Mouse (Mus musculus) spleen, postnatal 36 days (tissue): ENCODE measurements around the gene Gapt.
"Not testable (repeated sequence)": the region's sequence is repeated elsewhere in the genome, so short reads cannot be mapped to it uniquely, and the experiment has no call there.

Source experiments
- DNase-seq, 2 experiments: peaks; one replicate each; pipeline ENCODE4 v3.0.0; 2022; ENCODE audit warnings: low spot score in 2 of 2, mixed read lengths in 1 of 2

Gene Gapt

DNA sequence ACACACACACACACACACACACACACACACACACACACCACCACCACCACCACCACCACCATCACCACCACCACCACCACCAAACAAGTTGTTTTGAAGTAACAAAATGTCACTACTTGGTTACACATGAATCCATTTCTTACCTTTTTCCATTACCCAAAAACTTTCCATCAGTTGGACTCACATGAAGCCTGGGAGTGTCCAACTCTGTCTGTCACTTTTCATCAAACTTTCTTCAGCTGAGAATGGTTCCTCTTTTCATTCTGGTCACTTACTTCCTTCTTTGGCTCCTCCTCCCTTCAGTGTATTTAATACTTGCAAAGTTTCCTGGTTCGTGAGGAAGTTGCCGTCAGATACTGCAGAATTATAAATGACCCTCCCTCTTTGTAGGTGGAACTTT is at the start of gene Gapt:
Gene Gapt (minus strand): TSS at position 259 of the 400 bp plus-strand sequence.
- DNase-seq = peak; percentile 27 to 55

- peak; percentile 8 to 10 for DNase-seq
Measured at GRCm38 (mm10) chr13:110406152-110406551, 49.2 kb upstream of the Gapt start.

DNA sequence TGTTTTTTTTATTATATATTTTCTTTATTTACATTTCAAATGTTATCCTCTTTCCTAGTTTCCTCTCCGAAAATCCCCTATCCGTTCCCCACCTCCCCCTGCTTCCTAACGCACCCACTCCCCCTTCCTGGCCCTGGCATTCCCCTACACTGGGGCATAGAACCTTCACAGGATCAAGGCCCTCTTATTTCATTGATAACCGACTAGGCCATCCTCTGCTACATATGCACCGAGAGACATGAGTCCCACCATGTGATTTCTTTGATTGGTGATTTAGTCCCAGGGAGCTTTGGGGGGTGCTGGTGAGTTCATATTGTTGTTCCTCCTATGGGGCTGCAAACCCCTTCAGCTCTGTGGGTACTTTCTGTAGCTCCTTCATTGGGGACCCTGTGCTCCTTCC is 47.7 kb upstream of the Gapt start:
- DNase-seq = not testable (repeated sequence)

GRCm38 (mm10) chr13:110404059-110404458 is 47.1 kb upstream of the Gapt start:
- no peak for DNase-seq

DNA sequence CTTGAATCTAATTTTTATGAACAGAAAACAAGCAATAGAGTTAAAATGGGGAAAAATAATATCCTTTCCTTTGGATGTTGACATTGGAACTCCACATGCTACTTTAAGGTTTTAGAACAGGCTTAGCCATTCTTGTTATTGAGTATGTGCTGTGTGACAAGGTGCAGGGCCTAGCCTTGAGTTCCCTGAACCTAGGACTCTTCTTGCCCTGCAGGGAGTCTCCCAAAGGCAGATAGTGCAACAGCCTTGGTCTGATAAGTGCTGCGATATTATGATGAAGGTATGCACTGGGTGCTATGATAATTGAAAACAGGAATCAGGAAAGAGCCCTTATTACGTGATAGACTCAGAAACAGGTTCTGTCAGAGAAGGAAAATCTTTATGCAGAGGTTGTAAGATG is 44.9 kb upstream of the Gapt start:
- no peak for DNase-seq

DNA sequence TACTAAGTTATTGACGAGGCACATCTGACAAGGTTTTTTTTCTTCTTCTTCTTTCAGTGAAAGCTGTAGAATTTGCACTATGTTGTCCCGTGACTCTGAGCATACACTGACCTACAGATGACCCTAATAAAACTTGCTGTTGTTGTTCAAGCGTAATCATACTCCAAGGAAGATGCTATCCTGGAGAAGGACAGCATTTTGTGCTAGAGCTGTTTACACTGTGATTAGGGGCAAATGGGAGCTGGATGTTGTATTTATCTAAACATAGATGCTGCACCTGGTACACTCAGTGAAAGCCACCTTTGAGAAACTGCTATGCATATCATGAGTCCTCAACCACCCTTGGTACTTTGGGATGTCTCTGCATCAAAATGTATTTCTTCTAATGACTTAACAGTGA is 44.4 kb upstream of the Gapt start:
- DNase-seq = no peak

- DNase-seq = no peak
Measured at GRCm38 (mm10) chr13:110398513-110399270, 41.7 kb upstream of the Gapt start.

DNA sequence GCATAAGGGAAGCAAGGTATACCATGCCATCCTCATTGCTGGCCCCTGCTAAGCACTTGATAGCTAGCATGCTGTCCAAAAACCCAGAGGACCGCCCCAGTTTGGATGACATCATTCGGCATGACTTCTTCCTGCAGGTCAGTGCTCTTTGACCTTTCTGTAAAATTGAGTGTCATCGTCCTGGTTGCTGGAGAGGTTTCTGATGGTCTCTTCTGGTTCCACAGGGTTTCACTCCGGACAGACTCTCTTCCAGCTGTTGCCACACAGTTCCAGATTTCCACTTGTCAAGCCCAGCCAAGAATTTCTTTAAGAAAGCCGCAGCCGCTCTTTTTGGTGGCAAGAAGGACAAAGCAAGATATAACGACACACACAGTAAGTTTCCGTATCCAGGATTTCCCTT is 40.8 kb upstream of the Gapt start:
- no peak for DNase-seq

DNA sequence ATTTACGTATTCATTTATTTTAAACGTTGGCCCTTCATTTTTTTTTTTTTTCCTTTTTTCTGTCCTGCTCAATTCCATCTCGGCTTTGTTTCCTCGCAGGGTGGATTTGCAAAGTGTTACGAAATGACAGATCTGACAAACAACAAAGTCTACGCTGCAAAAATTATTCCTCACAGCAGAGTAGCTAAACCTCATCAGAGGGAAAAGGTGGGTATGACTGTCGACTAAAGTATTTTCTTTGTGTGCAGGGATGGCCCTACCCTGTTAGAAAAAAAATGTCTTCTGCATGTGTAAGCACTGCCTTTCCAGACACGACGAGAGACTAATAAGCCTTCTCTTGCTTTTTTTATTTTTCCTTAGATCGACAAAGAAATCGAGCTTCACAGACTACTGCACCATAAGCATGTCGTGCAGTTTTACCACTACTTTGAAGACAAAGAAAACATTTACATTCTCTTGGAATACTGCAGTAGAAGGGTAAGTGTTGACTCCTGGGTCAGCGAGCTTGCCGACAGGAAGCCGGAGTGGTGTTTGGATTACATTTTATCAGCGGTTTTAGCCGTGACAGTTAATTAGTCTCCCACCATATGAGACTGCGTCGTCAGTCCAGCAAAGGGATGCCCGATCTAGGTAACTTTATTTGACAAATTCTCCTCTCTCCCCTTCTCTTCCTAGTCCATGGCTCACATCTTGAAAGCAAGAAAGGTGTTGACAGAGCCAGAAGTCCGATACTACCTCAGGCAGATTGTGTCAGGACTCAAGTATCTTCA is 39.1 kb upstream of the Gapt start:
- DNase-seq = no peak

DNA sequence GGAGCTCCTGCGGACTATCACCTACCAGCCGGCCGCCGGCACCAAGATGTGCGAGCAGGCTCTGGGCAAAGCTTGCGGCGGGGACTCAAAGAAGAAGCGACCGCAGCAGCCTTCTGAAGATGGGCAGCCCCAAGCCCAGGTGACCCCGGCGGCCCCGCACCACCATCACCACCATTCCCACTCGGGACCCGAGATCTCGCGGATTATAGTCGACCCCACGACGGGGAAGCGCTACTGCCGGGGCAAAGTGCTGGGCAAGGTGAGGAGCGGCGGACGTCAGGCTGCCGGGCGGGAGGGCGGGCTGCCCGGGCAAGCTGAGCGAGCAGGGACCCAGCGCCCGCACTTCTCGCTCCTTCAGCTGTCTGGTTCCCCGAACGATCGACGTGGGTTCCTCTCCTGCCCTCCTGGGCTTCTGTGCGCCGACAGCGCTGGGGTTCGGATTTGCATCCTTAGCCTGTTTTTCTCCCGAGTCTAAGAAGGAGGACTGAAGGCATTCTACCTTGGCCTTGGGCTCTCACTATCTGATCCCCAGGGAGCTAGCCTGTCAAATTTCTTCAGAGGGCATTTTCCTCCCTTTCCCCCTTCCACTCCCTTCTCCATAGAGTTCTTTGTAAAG is 38.3 kb upstream of the Gapt start:
- DNase-seq = no peak

DNA sequence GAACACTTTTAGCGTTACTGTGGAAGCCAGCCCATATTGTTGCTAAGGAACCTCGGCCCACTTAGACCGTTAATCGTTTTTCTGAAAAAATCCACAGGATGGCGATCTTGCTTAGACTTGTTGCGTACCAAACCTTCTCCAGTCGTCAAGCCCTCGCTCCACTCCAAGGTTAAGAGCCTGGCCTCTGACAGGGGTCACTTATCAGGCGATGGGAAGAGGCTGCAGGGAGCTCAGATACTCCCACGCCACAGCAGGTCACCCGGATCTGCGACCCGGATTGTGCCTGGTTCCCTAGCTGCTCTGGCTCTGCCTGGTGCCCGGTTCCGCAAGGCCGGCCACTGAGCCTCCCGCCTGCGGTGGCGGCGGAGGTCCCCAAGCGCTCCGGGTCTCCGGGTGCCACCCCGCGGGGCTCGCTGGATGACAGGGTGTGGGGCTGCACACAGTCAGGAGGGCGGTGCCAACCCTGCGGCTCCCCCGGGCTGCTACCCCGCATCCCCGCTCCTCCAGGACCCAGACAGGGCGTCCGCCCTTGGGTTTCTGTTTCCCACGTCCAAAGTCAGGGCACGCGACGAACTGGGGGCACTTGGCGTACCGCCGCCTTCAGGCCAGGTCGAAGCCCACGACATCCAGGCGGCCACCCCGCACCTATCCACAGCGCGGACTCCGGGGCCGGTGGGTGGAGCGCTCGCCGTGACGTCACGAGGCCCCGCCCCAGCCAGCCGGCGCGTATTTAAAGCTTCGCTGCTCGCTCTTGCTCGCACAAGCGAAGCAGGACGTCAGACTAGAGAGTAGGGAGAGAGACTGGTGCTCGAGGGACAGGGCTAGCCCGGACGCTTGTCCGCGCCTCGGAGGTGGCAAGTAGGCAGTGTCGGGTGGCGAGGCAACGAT is 37.5 kb upstream of the Gapt start, which contains the start of gene Plk2:
Gene Plk2 (plus strand): TSS at position 756 of the 888 bp plus-strand sequence.
- peak; percentile 85 to 89 for DNase-seq

- no peak for DNase-seq
Measured at GRCm38 (mm10) chr13:110392631-110393030, 35.6 kb upstream of the Gapt start.

- peak; percentile 22 to 42 for DNase-seq
Measured at GRCm38 (mm10) chr13:110392210-110392609, 35.2 kb upstream of the Gapt start.

- no peak for DNase-seq
Measured at GRCm38 (mm10) chr13:110384514-110384913, 27.5 kb upstream of the Gapt start.

GRCm38 (mm10) chr13:110382447-110382901 is 25.5 kb upstream of the Gapt start:
- DNase-seq = peak in 1 of 2 experiments; percentile 16

GRCm38 (mm10) chr13:110369673-110370072 is 12.7 kb upstream of the Gapt start:
- DNase-seq = no peak

GRCm38 (mm10) chr13:110368556-110369040 is 11.6 kb upstream of the Gapt start:
- peak; percentile 23 to 37 for DNase-seq

DNA sequence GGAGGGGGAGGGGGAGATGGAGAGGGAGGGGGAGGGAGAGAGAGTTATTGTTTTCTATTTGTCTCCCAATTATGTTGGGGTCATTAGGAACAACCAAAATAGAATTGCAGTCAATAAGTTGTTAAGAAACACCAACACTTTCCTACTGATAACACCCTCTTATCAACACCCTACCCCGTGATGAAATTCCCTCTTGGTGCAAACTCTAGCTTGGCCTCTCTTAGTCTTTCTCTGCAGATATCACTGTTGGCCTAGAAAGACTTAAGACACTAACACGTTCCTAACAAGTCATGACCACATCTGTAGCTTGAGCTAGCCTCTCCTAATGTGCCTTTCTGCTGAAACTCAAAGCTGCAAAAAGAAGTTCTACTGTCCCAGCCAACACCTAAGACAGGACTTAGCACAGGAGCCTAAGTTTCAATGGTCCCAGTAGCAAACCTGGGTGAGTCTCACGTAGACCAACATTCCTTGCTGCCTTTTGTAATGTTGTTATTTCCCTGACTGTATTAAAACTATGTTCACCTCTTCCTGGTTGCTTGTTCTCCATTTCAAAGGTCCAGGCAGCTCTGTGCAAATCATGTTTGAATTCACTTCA is 11.1 kb upstream of the Gapt start:
- no peak for DNase-seq

GRCm38 (mm10) chr13:110366477-110366876 is 9.5 kb upstream of the Gapt start:
- no peak for DNase-seq

GRCm38 (mm10) chr13:110363722-110364121 is 6.7 kb upstream of the Gapt start:
- peak; percentile 44 to 62 for DNase-seq

DNA sequence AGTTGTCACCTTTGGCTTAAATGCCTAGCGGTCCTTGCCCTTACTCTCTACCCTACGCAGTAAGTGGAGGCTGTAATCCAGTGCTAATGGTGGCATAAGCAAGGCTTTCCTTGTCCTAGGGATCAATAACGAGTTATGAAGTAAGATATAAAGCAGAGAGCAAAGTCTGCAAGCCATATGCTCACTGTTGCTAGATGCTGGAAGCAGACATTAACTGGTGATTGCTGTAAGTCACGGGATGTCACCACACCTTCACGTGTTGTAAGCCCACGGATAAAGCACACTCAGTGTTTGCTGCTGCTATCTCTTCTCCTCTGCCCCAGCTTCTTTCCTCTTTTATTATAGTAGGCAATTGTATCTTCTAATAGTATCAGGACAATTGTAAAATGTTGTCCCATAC is 5.9 kb downstream of the Gapt start:
- no peak for DNase-seq
